Mouse (Mus musculus) kidney, adult 2 months (tissue): ENCODE data around the gene Tmco4.

Experiments used
- CTCF ChIP-seq: fragments of 200-500 bp; conservative IDR thresholded peaks from 2 replicates; pipeline ENCODE4 v1.5.1; 2011; ENCODE audit warnings: low read depth, mild to moderate bottlenecking, control low read depth, low read length, moderate library complexity, mixed read lengths; ENCODE audit not compliant: insufficient read depth, insufficient read length
- POLR2A ChIP-seq: fragments of 200-500 bp; IDR thresholded peaks from one replicate; pipeline ENCODE4 v1.6.1; 2011; ENCODE audit warnings: low read depth, low read length, control low read depth

DNA sequence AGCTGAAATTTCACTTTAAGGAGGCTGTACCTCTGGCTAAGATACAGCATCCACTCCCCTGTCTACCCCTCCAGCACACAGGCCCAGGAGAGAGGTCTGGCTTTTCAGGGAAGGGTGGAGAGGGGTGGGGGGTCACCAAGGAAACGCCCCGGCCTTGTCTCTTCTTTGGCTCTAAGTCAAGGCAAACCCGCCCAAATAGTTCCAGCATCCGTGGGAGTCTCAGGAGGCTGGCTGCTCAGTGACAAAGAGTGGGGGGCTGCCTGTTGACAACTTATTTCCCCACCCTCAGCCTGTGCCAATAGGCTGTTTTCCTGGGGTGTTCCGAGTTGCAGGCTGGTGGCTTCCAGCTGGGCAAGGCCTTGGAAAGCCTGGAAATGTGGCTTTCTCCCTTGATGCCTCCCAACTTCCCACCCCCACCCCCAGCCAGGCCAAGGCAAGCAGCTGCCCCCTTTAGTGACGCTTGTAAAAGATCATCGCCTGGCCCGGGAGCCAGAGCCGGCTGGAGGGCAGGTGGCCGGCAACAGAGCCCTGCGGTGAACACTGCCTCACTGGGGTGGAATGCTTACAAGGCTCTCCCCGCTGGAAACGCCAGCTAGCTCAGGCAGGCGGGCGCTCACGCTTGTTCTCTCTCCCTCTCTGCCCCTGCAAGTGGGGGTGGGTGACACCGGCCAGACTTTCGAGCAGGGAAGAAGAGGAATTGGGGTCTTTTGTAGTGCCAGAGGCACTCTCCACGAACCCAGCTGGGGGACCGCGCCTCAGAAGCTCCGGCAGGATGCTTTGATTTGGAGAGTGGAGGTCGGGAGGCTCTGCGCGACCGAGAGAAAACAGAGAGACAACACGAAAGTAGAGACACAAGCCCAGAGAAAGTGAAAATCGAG lies 119.0 kb downstream of the Tmco4 start:
- TF ChIP-seq POLR2A (no peak), CTCF (no peak)
